Mouse (Mus musculus) c-Kit-negative CD71-positive TER-119-positive erythroid progenitor cells, embryonic 14.5 days (primary cell): Measurements from ENCODE around the gene Gprc5d.

Experiments used
- DNase-seq: peaks from one replicate; pipeline ENCODE4 v3.0.0-alpha.2; 2013; ENCODE audit warnings: low read depth, low spot score

Gene Gprc5d

GRCm38 (mm10) chr6:135118183-135118582, at the start of gene Gprc5d:
Gprc5d (minus strand) TSS chr6:135118283.
- no peak for DNase-seq

GRCm38 (mm10) chr6:135166712-135167111, 48.6 kb upstream of the Gprc5d start:
- peak; percentile 49 for DNase-seq

- DNase-seq: peak; percentile 43
Observed at GRCm38 (mm10) chr6:135166262-135166661, 48.2 kb upstream of the Gprc5d start.

GRCm38 (mm10) chr6:135165706-135166105, 47.6 kb upstream of the Gprc5d start:
- DNase-seq: peak; percentile 77

GRCm38 (mm10) chr6:135165191-135165590, 47.1 kb upstream of the Gprc5d start:
- no peak for DNase-seq

GRCm38 (mm10) chr6:135162861-135163260, 44.8 kb upstream of the Gprc5d start:
- no peak for DNase-seq

GRCm38 (mm10) chr6:135162311-135162710, 44.2 kb upstream of the Gprc5d start:
- DNase-seq: no peak

GRCm38 (mm10) chr6:135161356-135161755, 43.3 kb upstream of the Gprc5d start:
- no peak for DNase-seq

GRCm38 (mm10) chr6:135158509-135158908, 40.4 kb upstream of the Gprc5d start:
- DNase-seq: no peak

GRCm38 (mm10) chr6:135157496-135157895, 39.4 kb upstream of the Gprc5d start:
- DNase-seq: no peak

- DNase-seq: no peak
Observed at GRCm38 (mm10) chr6:135156597-135156996, 38.5 kb upstream of the Gprc5d start.

- DNase-seq: no peak
Observed at GRCm38 (mm10) chr6:135153719-135154118, 35.6 kb upstream of the Gprc5d start.

- DNase-seq: no peak
Observed at GRCm38 (mm10) chr6:135150311-135150710, 32.2 kb upstream of the Gprc5d start.

- DNase-seq: no peak
Observed at GRCm38 (mm10) chr6:135149722-135150121, 31.6 kb upstream of the Gprc5d start.

GRCm38 (mm10) chr6:135149175-135149574, 31.1 kb upstream of the Gprc5d start:
- DNase-seq: no peak

- DNase-seq: peak; percentile 26
Observed at GRCm38 (mm10) chr6:135148506-135148905, 30.4 kb upstream of the Gprc5d start.

- DNase-seq: no peak
Observed at GRCm38 (mm10) chr6:135145976-135146375, 27.9 kb upstream of the Gprc5d start.

- no peak for DNase-seq
Observed at GRCm38 (mm10) chr6:135144516-135144915, 26.4 kb upstream of the Gprc5d start.

GRCm38 (mm10) chr6:135143151-135143550, 25.1 kb upstream of the Gprc5d start:
- no peak for DNase-seq

- DNase-seq: peak; percentile 24
Observed at GRCm38 (mm10) chr6:135141451-135142147, 23.5 kb upstream of the Gprc5d start.

GRCm38 (mm10) chr6:135138746-135139145, 20.7 kb upstream of the Gprc5d start:
- no peak for DNase-seq

- DNase-seq: no peak
Observed at GRCm38 (mm10) chr6:135138207-135138606, 20.1 kb upstream of the Gprc5d start.

GRCm38 (mm10) chr6:135137736-135138135, 19.7 kb upstream of the Gprc5d start:
- DNase-seq: no peak
